Mouse (Mus musculus) cortical plate, adult 2 months (tissue): ENCODE data around the gene Hvcn1.

ENCODE experiments used
- CTCF ChIP-seq: fragments of 200-500 bp; IDR thresholded peaks from 2 replicates; pipeline ENCODE4 v1.5.1; 2011; ENCODE audit warnings: mild to moderate bottlenecking, control low read depth, low read length; ENCODE audit not compliant: insufficient read depth; ENCODE audit errors: extremely low read depth
- POLR2A ChIP-seq: fragments of 200-500 bp; IDR thresholded peaks from 2 replicates; pipeline ENCODE4 v1.6.1; 2011; ENCODE audit warnings: mild to moderate bottlenecking, low read length, control low read depth; ENCODE audit not compliant: insufficient read depth; ENCODE audit errors: extremely low read depth

DNA sequence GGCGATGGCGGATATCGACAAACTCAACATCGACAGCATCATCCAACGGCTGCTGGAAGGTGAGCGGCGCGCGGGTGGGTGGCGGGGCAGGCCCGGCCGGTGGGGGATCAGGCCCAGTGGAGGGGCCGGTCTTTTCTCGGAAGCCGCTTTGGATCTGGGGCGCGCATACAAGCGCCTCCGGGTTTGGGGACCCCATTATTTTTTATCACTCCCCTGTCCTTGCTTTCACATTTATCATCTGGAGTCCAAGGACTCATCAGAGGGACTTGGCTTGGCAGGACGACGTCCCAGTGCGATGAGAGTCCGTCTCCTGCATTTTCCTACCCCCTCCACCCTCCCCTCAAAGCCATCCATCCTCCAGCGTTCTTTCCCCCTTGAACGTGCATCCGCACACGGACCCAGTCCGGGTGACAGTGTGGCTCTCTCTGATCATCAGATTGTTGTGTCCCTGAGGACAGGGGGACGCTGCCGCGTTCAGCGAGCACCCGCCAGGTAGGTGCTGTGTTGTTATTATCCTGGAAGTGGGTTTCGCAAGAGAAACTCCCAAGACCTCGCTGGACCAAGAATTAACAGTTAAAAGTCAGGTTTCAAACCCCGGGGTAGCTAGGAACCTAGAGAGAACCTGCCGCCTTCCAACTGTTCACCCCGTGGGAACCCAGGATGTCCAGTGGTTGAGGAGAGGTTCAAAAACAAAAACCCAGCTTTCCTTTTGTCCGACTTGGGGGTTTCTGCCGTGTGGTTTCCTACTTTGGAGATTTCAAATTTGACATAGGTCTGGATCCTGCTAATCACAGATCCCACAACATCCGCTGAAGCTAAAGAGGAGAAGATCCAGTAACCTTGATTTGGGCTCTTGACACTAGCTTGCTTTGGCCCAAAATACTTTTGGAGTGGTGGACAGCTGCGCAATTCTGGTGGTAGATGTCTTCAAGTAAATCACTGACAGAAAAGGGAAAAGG lies 47.8 kb upstream of the Hvcn1 start:
- TF ChIP-seq POLR2A (peak; percentile 22; the same call in 1 of the 2 replicates), CTCF (no peak)
